Mouse (Mus musculus): ENCODE measurements around the gene Tubd1. TPM values are rescaled to one million over a fixed set of nuclear protein-coding genes. Genes with fewer than 3 reads are reported as not detected.

Tubd1 gene
- total and polyA plus RNA-seq, 2 experiments from 2014 or later: 2.5 to 8.0 TPM

DNA sequence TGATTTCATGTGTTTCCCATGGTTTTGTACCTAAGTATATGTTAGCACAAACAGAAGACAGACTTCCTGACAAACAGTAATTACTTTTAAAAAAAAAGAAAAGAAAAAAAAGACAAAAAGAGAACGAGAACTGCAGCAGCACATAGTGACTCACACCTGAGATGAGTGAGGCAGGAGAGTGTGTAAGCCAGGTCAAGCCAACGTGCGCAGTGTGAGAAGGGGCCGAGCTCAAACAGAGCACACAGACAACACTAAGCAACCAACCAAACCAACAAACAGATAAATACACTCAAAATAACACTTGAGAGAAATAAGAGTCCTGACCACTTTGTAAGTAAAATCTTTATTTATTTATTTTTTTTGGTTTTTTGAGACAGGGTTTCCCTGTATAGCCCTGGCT is 45.3 kb downstream of the Tubd1 start:
- DNase-seq (ENCODE audit: low spot score): no peak
- no peak for TF ChIP-seq CTCF (IDR thresholded peaks at IDR 0.05; ENCODE audit: low read depth)
- TF ChIP-seq EP300 (IDR thresholded peaks at IDR 0.05; ENCODE audit: low read depth): no peak
- Histone ChIP-seq H3K36me3 (replicated peaks; ENCODE audit: control insufficient read depth, insufficient read depth, low read length) (no peaks in the 10 kb centered on the region), H3K27ac (ENCODE audit: low read depth) (no peak overlapping the region), H3K9me3 (replicated peaks; ENCODE audit: control insufficient read depth, low read length) (no peaks in the 10 kb centered on the region), H3K4me1 (ENCODE audit: control insufficient read depth, insufficient read depth) (peaks cover 10% of the 10 kb centered on the region), H3K4me3 (ENCODE audit: low read depth, low read length) (no peak overlapping the region), H3K27me3 (ENCODE audit: control insufficient read depth, insufficient read depth, low read length) (no peaks in the 10 kb centered on the region), H3K4me2 (ENCODE audit: low read depth, low read length) (no peak overlapping the region), H3K9ac (replicated peaks; ENCODE audit: low read depth, low read length) (no peak overlapping the region)
- 85% methylated on average over 4 of the region's 4 CpGs for WGBS
- ATAC-seq (ENCODE audit: insufficient read depth, low read depth): no peak

GRCm38 (mm10) chr11:86590579-86590978 is 45.8 kb downstream of the Tubd1 start:
- Histone ChIP-seq H3K9ac (replicated peaks; ENCODE audit: low read depth, low read length) (no peak overlapping the region), H3K4me3 (ENCODE audit: low read depth, low read length) (no peak overlapping the region), H3K4me2 (ENCODE audit: low read depth, low read length) (no peak overlapping the region), H3K4me1 (ENCODE audit: control insufficient read depth, insufficient read depth) (peaks cover 9% of the 10 kb centered on the region), H3K27me3 (ENCODE audit: control insufficient read depth, insufficient read depth, low read length) (no peaks in the 10 kb centered on the region), H3K36me3 (replicated peaks; ENCODE audit: control insufficient read depth, insufficient read depth, low read length) (no peaks in the 10 kb centered on the region), H3K9me3 (replicated peaks; ENCODE audit: control insufficient read depth, low read length) (no peaks in the 10 kb centered on the region), H3K27ac (ENCODE audit: low read depth) (no peak overlapping the region)
- TF ChIP-seq EP300 (IDR thresholded peaks at IDR 0.05; ENCODE audit: low read depth) (no peak), CTCF (IDR thresholded peaks at IDR 0.05; ENCODE audit: low read depth) (no peak)
- 81% methylated on average over 10 of the region's 10 CpGs for WGBS
- DNase-seq (ENCODE audit: low spot score) (no peak), ATAC-seq (ENCODE audit: insufficient read depth, low read depth) (no peak)

DNA sequence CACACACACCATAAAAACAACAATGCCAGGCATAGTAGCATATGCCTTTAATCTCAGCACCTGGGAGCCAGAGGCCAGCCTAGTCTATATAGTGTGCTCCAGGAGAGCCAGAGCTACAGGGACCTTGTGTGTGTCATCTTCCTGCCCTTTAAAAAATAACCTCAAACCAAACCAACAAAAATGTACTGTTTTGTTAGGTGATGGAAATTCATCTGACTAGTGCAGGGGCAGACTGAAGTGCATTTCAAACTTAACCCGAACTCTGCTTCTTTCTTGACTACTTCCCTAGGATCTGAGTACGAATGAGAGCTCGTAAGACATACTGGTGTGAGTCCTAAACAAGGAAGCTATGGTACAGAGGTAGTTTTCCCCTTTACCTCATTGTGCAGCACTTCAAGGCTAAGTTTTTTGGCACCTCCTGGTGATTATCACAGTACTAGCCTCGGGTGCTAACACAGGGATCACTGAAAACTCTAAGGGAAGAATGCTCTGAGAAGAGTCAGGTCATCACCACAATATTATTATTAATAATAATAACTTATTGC is 46.6 kb downstream of the Tubd1 start:
- Histone ChIP-seq H3K9me3 (replicated peaks; ENCODE audit: control insufficient read depth, low read length) (no peaks in the 10 kb centered on the region), H3K27me3 (ENCODE audit: control insufficient read depth, insufficient read depth, low read length) (no peaks in the 10 kb centered on the region), H3K4me1 (ENCODE audit: control insufficient read depth, insufficient read depth) (peaks cover 9% of the 10 kb centered on the region), H3K36me3 (replicated peaks; ENCODE audit: control insufficient read depth, insufficient read depth, low read length) (no peaks in the 10 kb centered on the region), H3K9ac (replicated peaks; ENCODE audit: low read depth, low read length) (no peak overlapping the region), H3K27ac (ENCODE audit: low read depth) (no peak overlapping the region), H3K4me2 (ENCODE audit: low read depth, low read length) (no peak overlapping the region), H3K4me3 (ENCODE audit: low read depth, low read length) (no peak overlapping the region)
- ATAC-seq (ENCODE audit: insufficient read depth, low read depth): no peak
- DNase-seq (ENCODE audit: low spot score): no peak
- no peak for TF ChIP-seq CTCF (IDR thresholded peaks at IDR 0.05; ENCODE audit: low read depth)
- no peak for TF ChIP-seq EP300 (IDR thresholded peaks at IDR 0.05; ENCODE audit: low read depth)
- WGBS: 77% methylated on average over 4 of the region's 4 CpGs

DNA sequence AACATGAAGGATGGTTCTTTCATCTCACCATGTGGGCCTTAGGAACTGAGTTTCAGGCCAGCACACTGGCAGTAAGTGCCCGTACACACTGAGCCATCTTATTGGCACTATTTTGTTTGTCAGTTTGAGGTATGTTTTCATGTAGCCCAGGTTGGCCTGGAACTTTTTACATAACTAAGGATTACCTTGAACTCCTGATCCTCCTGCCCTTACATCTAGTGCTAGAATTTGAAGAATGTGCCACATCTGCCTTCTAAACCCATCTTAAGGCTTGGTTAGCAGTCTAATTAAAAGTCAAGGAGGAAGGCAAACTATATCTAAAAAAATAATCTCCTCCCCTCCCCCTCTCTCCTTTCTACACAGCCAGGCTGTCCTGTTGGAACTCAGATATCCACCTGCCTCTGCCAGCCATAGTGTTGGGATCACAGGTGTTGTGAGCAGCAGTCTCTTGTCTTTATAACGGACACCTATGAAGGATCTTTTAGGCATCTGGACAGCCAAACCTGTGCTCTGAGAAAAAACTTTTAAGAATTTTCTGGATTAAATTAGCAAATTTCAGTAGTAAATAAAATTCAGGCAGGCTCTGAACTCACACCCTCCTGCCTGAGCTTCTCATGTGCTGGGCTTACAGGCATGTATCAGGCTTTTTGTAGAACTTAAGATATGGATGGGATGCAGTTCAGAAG is 47.3 kb downstream of the Tubd1 start:
- no peaks in the 10 kb centered on the region for H3K36me3 ChIP-seq (replicated peaks; ENCODE audit: control insufficient read depth, insufficient read depth, low read length)
- H3K4me2 ChIP-seq (ENCODE audit: low read depth, low read length): no peak overlapping the region
- DNase-seq (ENCODE audit: low spot score): no peak
- no peak for ATAC-seq (ENCODE audit: insufficient read depth, low read depth)
- TF ChIP-seq EP300 (IDR thresholded peaks at IDR 0.05; ENCODE audit: low read depth) (no peak), CTCF (IDR thresholded peaks at IDR 0.05; ENCODE audit: low read depth) (no peak)
- no peak overlapping the region for H3K9ac ChIP-seq (replicated peaks; ENCODE audit: low read depth, low read length)
- H3K9me3 ChIP-seq (replicated peaks; ENCODE audit: control insufficient read depth, low read length): no peaks in the 10 kb centered on the region
- WGBS: 81% methylated on average over 2 of the region's 2 CpGs
- peak overlapping the region; percentile 72 for H3K27ac ChIP-seq (ENCODE audit: low read depth)
- no peaks in the 10 kb centered on the region for H3K27me3 ChIP-seq (ENCODE audit: control insufficient read depth, insufficient read depth, low read length)
- no peak overlapping the region for H3K4me3 ChIP-seq (ENCODE audit: low read depth, low read length)
- H3K4me1 ChIP-seq (ENCODE audit: control insufficient read depth, insufficient read depth): peaks cover 9% of the 10 kb centered on the region

DNA sequence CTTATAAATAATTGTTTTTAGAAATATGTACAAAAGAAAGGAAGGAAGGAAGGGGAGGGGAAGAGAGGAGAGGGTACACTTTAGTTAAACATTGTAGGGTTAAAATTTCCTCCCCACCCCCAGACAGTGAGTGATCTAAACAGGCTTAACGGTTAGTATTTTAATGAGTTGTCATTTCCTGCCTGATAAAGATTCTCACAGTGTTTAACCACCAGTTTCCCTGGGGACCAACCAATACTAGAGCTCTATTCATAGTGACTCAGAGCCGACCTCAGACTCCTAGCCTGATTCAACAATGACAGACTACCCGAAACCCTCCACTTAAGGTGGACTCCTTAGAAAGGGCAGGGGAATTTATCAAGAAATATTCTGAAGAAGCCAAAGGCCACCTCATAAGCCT is 48.2 kb downstream of the Tubd1 start:
- TF ChIP-seq EP300 (IDR thresholded peaks at IDR 0.05; ENCODE audit: low read depth) (no peak), CTCF (IDR thresholded peaks at IDR 0.05; ENCODE audit: low read depth) (no peak)
- H3K4me2 ChIP-seq (ENCODE audit: low read depth, low read length): no peak overlapping the region
- H3K4me1 ChIP-seq (ENCODE audit: control insufficient read depth, insufficient read depth): peaks cover 3% of the 10 kb centered on the region
- no peak overlapping the region for H3K9ac ChIP-seq (replicated peaks; ENCODE audit: low read depth, low read length)
- H3K9me3 ChIP-seq (replicated peaks; ENCODE audit: control insufficient read depth, low read length): no peaks in the 10 kb centered on the region
- peak overlapping the region; percentile 46 for H3K27ac ChIP-seq (ENCODE audit: low read depth)
- DNase-seq (ENCODE audit: low spot score) (peak; percentile 79), ATAC-seq (ENCODE audit: insufficient read depth, low read depth) (peak; percentile 74)
- no peak overlapping the region for H3K4me3 ChIP-seq (ENCODE audit: low read depth, low read length)
- no peaks in the 10 kb centered on the region for H3K27me3 ChIP-seq (ENCODE audit: control insufficient read depth, insufficient read depth, low read length)
- H3K36me3 ChIP-seq (replicated peaks; ENCODE audit: control insufficient read depth, insufficient read depth, low read length): no peaks in the 10 kb centered on the region
- 19% methylated on average over 3 of the region's 3 CpGs for WGBS

GRCm38 (mm10) chr11:86593443-86593842 is 48.7 kb downstream of the Tubd1 start:
- H3K9me3 ChIP-seq (replicated peaks; ENCODE audit: control insufficient read depth, low read length): no peaks in the 10 kb centered on the region
- no peak for DNase-seq (ENCODE audit: low spot score)
- no peak overlapping the region for H3K4me3 ChIP-seq (ENCODE audit: low read depth, low read length)
- no peak overlapping the region for H3K9ac ChIP-seq (replicated peaks; ENCODE audit: low read depth, low read length)
- TF ChIP-seq CTCF (IDR thresholded peaks at IDR 0.05; ENCODE audit: low read depth) (no peak), EP300 (IDR thresholded peaks at IDR 0.05; ENCODE audit: low read depth) (no peak)
- ATAC-seq (ENCODE audit: insufficient read depth, low read depth): no peak
- H3K27me3 ChIP-seq (ENCODE audit: control insufficient read depth, insufficient read depth, low read length): no peaks in the 10 kb centered on the region
- WGBS: 79% methylated on average over 5 of the region's 5 CpGs
- no peaks in the 10 kb centered on the region; the same call in 1 of the 2 replicates for H3K4me1 ChIP-seq (ENCODE audit: control insufficient read depth, insufficient read depth)
- no peaks in the 10 kb centered on the region for H3K36me3 ChIP-seq (replicated peaks; ENCODE audit: control insufficient read depth, insufficient read depth, low read length)
- H3K27ac ChIP-seq (ENCODE audit: low read depth): peak overlapping the region; percentile 46
- H3K4me2 ChIP-seq (ENCODE audit: low read depth, low read length): no peak overlapping the region

All from heart, postnatal 0 days (tissue).